ENCODE assay signal across 18 mouse cellular contexts in the genomic region with DNA sequence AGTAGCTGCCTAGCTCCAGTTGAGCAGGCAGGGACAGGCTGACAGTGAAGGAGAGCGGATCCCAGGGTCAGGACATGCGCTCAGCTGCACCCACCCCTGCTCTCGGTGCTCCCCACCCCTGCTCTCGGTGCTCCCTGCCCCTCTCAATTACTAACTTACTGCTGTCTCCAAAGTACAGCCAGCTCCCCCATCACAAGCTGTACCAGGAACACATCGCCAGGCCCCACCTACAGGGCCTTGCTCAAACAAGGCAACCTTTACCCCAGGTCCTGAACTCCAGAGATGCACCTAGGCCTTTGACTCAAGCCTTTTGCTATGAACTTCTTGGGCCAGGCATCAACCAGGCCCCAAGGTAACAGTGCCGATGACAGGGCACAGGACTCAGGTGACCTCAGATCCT. TPM values are rescaled to one million over a fixed set of nuclear protein-coding genes. Genes with fewer than 3 reads are reported as not detected.
DNase-seq lines count a peak whose midpoint lies in the region; ATAC-seq and TF ChIP-seq lines count a peak whose summit lies in the region.
"Had no signal": no experiment of that assay in that cellular context is flagged by ENCODE, and none has a peak within 500 bp of the region (broad histone marks: within the 10 kb centered on the region; RNA-seq: fewer than 3 reads in every experiment).

No protein-coding gene starts in this region.

- H3K9ac ChIP-seq in kidney, embryonic 15.5 days = no peak overlapping the region
- no peak overlapping the region for H3K9ac ChIP-seq in liver, embryonic 13.5 days
- no peak overlapping the region for H3K9ac ChIP-seq in liver, embryonic 12.5 days
- H3K9ac ChIP-seq in liver, postnatal 0 days (replicated peaks) = 0 out of 2 replicates have a peak overlapping the region, but pooled peaks have one; percentile 4
- H3K9ac ChIP-seq: forebrain, embryonic 13.5 days; forebrain, postnatal 0 days; heart, embryonic 12.5 days had no signal

- no peaks in the 10 kb centered on the region for H3K27me3 ChIP-seq in kidney, embryonic 15.5 days
- H3K27me3 ChIP-seq in liver, embryonic 13.5 days = no peaks in the 10 kb centered on the region
- no peaks in the 10 kb centered on the region for H3K27me3 ChIP-seq in liver, embryonic 12.5 days (replicated peaks)
- no peaks in the 10 kb centered on the region for H3K27me3 ChIP-seq in liver, postnatal 0 days (ENCODE audit: insufficient read depth, low read length)
- H3K27me3 ChIP-seq: forebrain, embryonic 13.5 days; heart, embryonic 12.5 days had no signal

- no peak for ATAC-seq in kidney, embryonic 15.5 days (replicated peaks; ENCODE audit: low FRiP score)
- no peak for ATAC-seq in liver, embryonic 13.5 days (ENCODE audit: low read depth)
- no peak for ATAC-seq in liver, embryonic 12.5 days
- peak; percentile 25 for ATAC-seq in liver, postnatal 0 days
- ATAC-seq: forebrain, embryonic 13.5 days; forebrain, postnatal 0 days had no signal

- peaks cover 42% of the 10 kb centered on the region for H3K36me3 ChIP-seq in kidney, embryonic 15.5 days
- H3K36me3 ChIP-seq in liver, embryonic 13.5 days = peaks cover 50% of the 10 kb centered on the region
- H3K36me3 ChIP-seq in liver, embryonic 12.5 days = peaks cover 54% of the 10 kb centered on the region
- H3K36me3 ChIP-seq in liver, postnatal 0 days (replicated peaks; ENCODE audit: insufficient read depth, low read length) = peaks cover 31% of the 10 kb centered on the region

- TF ChIP-seq EP300 in liver, postnatal 0 days (IDR thresholded peaks at IDR 0.05; ENCODE audit: low read depth) = no peak

- no peak overlapping the region for H3K4me2 ChIP-seq in kidney, embryonic 15.5 days
- no peak overlapping the region for H3K4me2 ChIP-seq in liver, embryonic 13.5 days
- H3K4me2 ChIP-seq in liver, embryonic 12.5 days = no peak overlapping the region
- no peak overlapping the region for H3K4me2 ChIP-seq in liver, postnatal 0 days (ENCODE audit: low read depth, low read length)
- H3K4me2 ChIP-seq: forebrain, embryonic 13.5 days; heart, embryonic 12.5 days had no signal

- no peak overlapping the region for H3K27ac ChIP-seq in kidney, embryonic 15.5 days
- peak overlapping the region; percentile 45; the same call in 1 of the 2 replicates for H3K27ac ChIP-seq in liver, embryonic 13.5 days
- H3K27ac ChIP-seq in liver, embryonic 12.5 days = no peak overlapping the region
- H3K27ac ChIP-seq in liver, postnatal 0 days (ENCODE audit: low read depth) = peak overlapping the region; percentile 73
- H3K27ac ChIP-seq: embryonic facial prominence, embryonic 10.5 days; forebrain, embryonic 13.5 days; gastrocnemius, adult 2 months; hindbrain, embryonic 10.5 days had no signal

- no peak for TF ChIP-seq CTCF in liver, postnatal 0 days (IDR thresholded peaks at IDR 0.05; ENCODE audit: low read depth)

- H3K4me3 ChIP-seq in kidney, embryonic 15.5 days (replicated peaks) = no peak overlapping the region
- H3K4me3 ChIP-seq in liver, embryonic 13.5 days (replicated peaks) = no peak overlapping the region
- H3K4me3 ChIP-seq in liver, embryonic 12.5 days = no peak overlapping the region
- H3K4me3 ChIP-seq in liver, postnatal 0 days (ENCODE audit: low read depth, low read length) = no peak overlapping the region
- H3K4me3 ChIP-seq: embryonic facial prominence, embryonic 10.5 days; forebrain, embryonic 13.5 days; gastrocnemius, adult 2 months; heart, embryonic 12.5 days; hindbrain, embryonic 10.5 days had no signal

- H3K4me1 ChIP-seq in kidney, embryonic 15.5 days = peaks cover 20% of the 10 kb centered on the region
- H3K4me1 ChIP-seq in liver, embryonic 13.5 days (replicated peaks) = peaks cover 43% of the 10 kb centered on the region
- H3K4me1 ChIP-seq in liver, embryonic 12.5 days = peaks cover 35% of the 10 kb centered on the region
- H3K4me1 ChIP-seq in liver, postnatal 0 days (ENCODE audit: insufficient read depth) = peaks cover 13% of the 10 kb centered on the region

- H3K9me3 ChIP-seq in kidney, embryonic 15.5 days (replicated peaks) = no peaks in the 10 kb centered on the region; the same call in 1 of the 2 replicates
- H3K9me3 ChIP-seq in liver, embryonic 13.5 days (replicated peaks) = no peaks in the 10 kb centered on the region
- H3K9me3 ChIP-seq in liver, embryonic 12.5 days (replicated peaks) = no peaks in the 10 kb centered on the region
- H3K9me3 ChIP-seq in liver, postnatal 0 days (ENCODE audit: low read length) = no peaks in the 10 kb centered on the region
- H3K9me3 ChIP-seq: embryonic facial prominence, embryonic 10.5 days; forebrain, embryonic 13.5 days; heart, embryonic 12.5 days; hindbrain, embryonic 10.5 days had no signal

- peak; percentile 16 to 39 for DNase-seq in kidney, adult 8-10 months
- no peak for DNase-seq in liver, embryonic 13.5 days
- no peak for DNase-seq in liver, postnatal 0 days
- no peak for DNase-seq in adrenal gland, postnatal 36 days
- DNase-seq: adrenal gland, adult 2 months; adrenal gland, postnatal 25 days; cerebellum, adult 2 months; cerebellum, postnatal 10 days; forebrain, postnatal 0 days; gastrocnemius, adult 2 months; gastrocnemius, postnatal 25 days had no signal

- 96% methylated on average over 6 of the region's 6 CpGs for WGBS in kidney, embryonic 15.5 days
- 77% methylated on average over 6 of the region's 6 CpGs for WGBS in liver, embryonic 13.5 days (ENCODE audit: insufficient replicate concordance)
- 78% methylated on average over 6 of the region's 6 CpGs for WGBS in liver, embryonic 12.5 days (ENCODE audit: insufficient replicate concordance)
- WGBS in liver, postnatal 0 days (ENCODE audit: insufficient replicate concordance) = 77% methylated on average over 6 of the region's 6 CpGs

RNA-seq across cellular contexts. Expression of gene Gorasp1, which starts 3.7 kb away (rescaled TPM):
- polyA plus RNA-seq in kidney, embryonic 15.5 days (2015; fragmentation: Nextera tagmentation; extraction: Ambion mirVana) = 27.7 and 29.7 TPM in 2 replicates
- polyA plus RNA-seq in liver, embryonic 13.5 days (2015; fragmentation: Nextera tagmentation; extraction: Ambion mirVana) = 10.4 and 12.6 TPM in 2 replicates
- 14.9 and 15.9 TPM in 2 replicates for polyA plus RNA-seq in liver, embryonic 12.5 days (2016; fragmentation: Nextera tagmentation; extraction: Ambion mirVana)
- polyA plus RNA-seq in liver, postnatal 0 days (2015; fragmentation: Nextera tagmentation; extraction: Ambion mirVana) = 6.8 and 8.8 TPM in 2 replicates
- total RNA-seq in adrenal gland, postnatal 36 days (2021) = 10 to 100 TPM; 23.5 to 31.7 TPM

RNA-seq across cellular contexts. Expression of gene Ttc21a, which starts 3.7 kb away (rescaled TPM):
- 0.26 and 0.29 TPM in 2 replicates for polyA plus RNA-seq in kidney, embryonic 15.5 days (2015; fragmentation: Nextera tagmentation; extraction: Ambion mirVana)
- 0.08 and 0.09 TPM in 2 replicates for polyA plus RNA-seq in liver, embryonic 13.5 days (2015; fragmentation: Nextera tagmentation; extraction: Ambion mirVana)
- 0.06 and 0.07 TPM in 2 replicates for polyA plus RNA-seq in liver, embryonic 12.5 days (2016; fragmentation: Nextera tagmentation; extraction: Ambion mirVana)
- polyA plus RNA-seq in liver, postnatal 0 days (2015; fragmentation: Nextera tagmentation; extraction: Ambion mirVana) = 0.09 and 0.22 TPM in 2 replicates
- under 1 TPM in 1 of 2 experiments, not detected in 1; 0.13 TPM for total RNA-seq in adrenal gland, postnatal 36 days (2021)
- total RNA-seq: gastrocnemius, adult 2 months; gastrocnemius, postnatal 25 days; heart, postnatal 25 days had no signal

RNA-seq across cellular contexts. Expression of gene Wdr48, which starts 39.0 kb away (rescaled TPM):
- 51.9 and 53.6 TPM in 2 replicates for polyA plus RNA-seq in kidney, embryonic 15.5 days (2015; fragmentation: Nextera tagmentation; extraction: Ambion mirVana)
- 22.8 and 27.8 TPM in 2 replicates for polyA plus RNA-seq in liver, embryonic 13.5 days (2015; fragmentation: Nextera tagmentation; extraction: Ambion mirVana)
- 32.9 and 33.7 TPM in 2 replicates for polyA plus RNA-seq in liver, embryonic 12.5 days (2016; fragmentation: Nextera tagmentation; extraction: Ambion mirVana)
- 9.8 and 13.9 TPM in 2 replicates for polyA plus RNA-seq in liver, postnatal 0 days (2015; fragmentation: Nextera tagmentation; extraction: Ambion mirVana)
- 10 to 100 TPM; 49.1 to 53.8 TPM for total RNA-seq in adrenal gland, postnatal 36 days (2021)

RNA-seq across cellular contexts. Expression of gene Csrnp1, which starts 50.8 kb away (rescaled TPM):
- polyA plus RNA-seq in kidney, embryonic 15.5 days (2015; fragmentation: Nextera tagmentation; extraction: Ambion mirVana) = 5.6 and 7.1 TPM in 2 replicates
- polyA plus RNA-seq in liver, embryonic 13.5 days (2015; fragmentation: Nextera tagmentation; extraction: Ambion mirVana) = 1.2 and 1.3 TPM in 2 replicates
- polyA plus RNA-seq in liver, embryonic 12.5 days (2016; fragmentation: Nextera tagmentation; extraction: Ambion mirVana) = 1.5 and 1.9 TPM in 2 replicates
- polyA plus RNA-seq in liver, postnatal 0 days (2015; fragmentation: Nextera tagmentation; extraction: Ambion mirVana) = 2.9 and 3.4 TPM in 2 replicates
- 10 to 100 TPM; 35.2 to 46.6 TPM for total RNA-seq in adrenal gland, postnatal 36 days (2021)

Comparison
In these comparisons a context has a peak if more than half of its experiments do, and no peak if none do; other contexts are left out.
1. H3K27ac ChIP-seq: peak in liver, embryonic 13.5 days (single experiment) and liver, postnatal 0 days (single experiment); none in kidney, embryonic 15.5 days (single experiment) and liver, embryonic 12.5 days (single experiment).
2. DNase-seq: peak in kidney, adult 8-10 months (2 of 2); none in liver, embryonic 13.5 days (single experiment), liver, postnatal 0 days (single experiment) and adrenal gland, postnatal 36 days (0 of 2).